Mouse (Mus musculus): ENCODE measurements around the gene Kcmf1.
"Not testable (repeated sequence)": the region's sequence is repeated elsewhere in the genome, so short reads cannot be mapped to it uniquely, and the experiment has no call there.

Kcmf1 gene

GRCm38 (mm10) chr6:72840867-72841780 is 58.7 kb downstream of the Kcmf1 start:
- no peak for DNase-seq

GRCm38 (mm10) chr6:72837756-72838155 is 62.0 kb downstream of the Kcmf1 start:
- DNase-seq: no peak

- no peak for DNase-seq
Observed at GRCm38 (mm10) chr6:72834518-72834917, 65.3 kb downstream of the Kcmf1 start.

- DNase-seq: no peak
Observed at GRCm38 (mm10) chr6:72831858-72832257, 67.9 kb downstream of the Kcmf1 start.

- peak; percentile 19 for DNase-seq
Observed at GRCm38 (mm10) chr6:72831276-72831675, 68.5 kb downstream of the Kcmf1 start.

- DNase-seq: no peak
Observed at GRCm38 (mm10) chr6:72828857-72829256, 70.9 kb downstream of the Kcmf1 start.

GRCm38 (mm10) chr6:72828037-72828436 is 71.7 kb downstream of the Kcmf1 start:
- not testable (repeated sequence) for DNase-seq

GRCm38 (mm10) chr6:72825762-72826161 is 74.0 kb downstream of the Kcmf1 start:
- DNase-seq: no peak

- no peak for DNase-seq
Observed at GRCm38 (mm10) chr6:72824971-72825737, 74.6 kb downstream of the Kcmf1 start.

- DNase-seq: no peak
Observed at GRCm38 (mm10) chr6:72813456-72813855, 86.3 kb downstream of the Kcmf1 start.

- no peak for DNase-seq
Observed at GRCm38 (mm10) chr6:72810248-72810647, 89.5 kb downstream of the Kcmf1 start.

- DNase-seq: no peak
Observed at GRCm38 (mm10) chr6:72809522-72810149, 90.1 kb downstream of the Kcmf1 start.

- no peak for DNase-seq
Observed at GRCm38 (mm10) chr6:72808342-72808741, 91.4 kb downstream of the Kcmf1 start.

GRCm38 (mm10) chr6:72803669-72804068 is 96.1 kb downstream of the Kcmf1 start:
- no peak for DNase-seq

- DNase-seq: no peak
Observed at GRCm38 (mm10) chr6:72802119-72802518, 97.7 kb downstream of the Kcmf1 start.

GRCm38 (mm10) chr6:72800641-72801040 is 99.1 kb downstream of the Kcmf1 start:
- no peak for DNase-seq

GRCm38 (mm10) chr6:72797763-72798162 is 102.0 kb downstream of the Kcmf1 start:
- DNase-seq: no peak

GRCm38 (mm10) chr6:72795444-72795843 is 104.3 kb downstream of the Kcmf1 start:
- DNase-seq: no peak

- no peak for DNase-seq
Observed at GRCm38 (mm10) chr6:72794870-72795269, 104.9 kb downstream of the Kcmf1 start.

- DNase-seq: no peak
Observed at GRCm38 (mm10) chr6:72792641-72793040, 107.1 kb downstream of the Kcmf1 start.
